Mouse (Mus musculus): ENCODE measurements around the gene Whrn. TPM values are rescaled to one million over a fixed set of nuclear protein-coding genes. Genes with fewer than 3 reads are reported as not detected.

The Whrn gene
- polyA plus RNA-seq, 1 experiment from 2014 or later, result 3.1 TPM

DNA sequence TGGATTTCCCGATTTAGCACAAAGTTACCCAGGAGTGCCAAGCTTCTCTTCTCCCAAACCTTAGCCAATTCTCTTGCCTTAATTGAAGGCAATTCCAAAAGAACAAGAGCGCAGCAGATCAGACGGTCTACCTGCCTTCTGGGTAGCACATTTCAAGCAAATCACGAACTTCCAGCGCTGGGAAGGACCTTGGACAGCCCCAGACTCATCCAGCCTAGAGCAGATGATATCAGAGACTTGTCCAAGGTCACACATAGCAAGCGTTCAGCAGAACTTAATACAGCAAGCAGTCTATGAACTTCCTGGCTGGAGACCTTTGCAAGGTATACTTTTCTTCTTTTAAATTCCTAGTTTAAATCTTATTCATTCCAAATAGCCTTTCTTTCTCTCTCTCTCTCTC is 4.3 kb downstream of the Whrn start:
- Histone ChIP-seq H3K9me3 (ENCODE audit: control insufficient read depth, low read length) (no peaks in the 10 kb centered on the region), H3K4me2 (ENCODE audit: low read length) (no peak overlapping the region)

GRCm38 (mm10) chr4:63490146-63490545 is 5.6 kb downstream of the Whrn start:
- peaks cover 18% of the 10 kb centered on the region for H3K27me3 ChIP-seq (ENCODE audit: control insufficient read depth, insufficient read depth, low read length)
- H3K9ac ChIP-seq (ENCODE audit: low read length), result no peak overlapping the region
- ATAC-seq (ENCODE audit: insufficient number of reproducible peaks, insufficient read depth, low FRiP score, low read depth), result no peak
- no peak overlapping the region for H3K4me3 ChIP-seq (ENCODE audit: control insufficient read depth in 1 of 2, insufficient read depth in 1 of 2, low read depth in 1 of 2, low read length in 2 of 2)
- no peaks in the 10 kb centered on the region for H3K9me3 ChIP-seq (ENCODE audit: control insufficient read depth, low read length)
- peaks cover 3 to 11% of the 10 kb centered on the region in 2 experiments; a peak in 2 of 4 replicates for H3K4me1 ChIP-seq (ENCODE audit: control insufficient read depth in 2 of 2, insufficient read depth in 2 of 2, low read length in 2 of 2)
- H3K4me2 ChIP-seq (ENCODE audit: low read length), result no peak overlapping the region
- H3K36me3 ChIP-seq (ENCODE audit: control insufficient read depth, insufficient read depth, low read length), result no peaks in the 10 kb centered on the region
- WGBS, result 74% methylated on average over 3 of the region's 3 CpGs
- H3K27ac ChIP-seq (replicated peaks in 1 of 2; ENCODE audit: control insufficient read depth in 1 of 2, insufficient read depth in 1 of 2, low read depth in 2 of 2, low read length in 2 of 2), result no peak overlapping the region

More for the DNA sequence above, 4.3 kb downstream of the Whrn start:
- Histone ChIP-seq H3K27me3 (ENCODE audit: control insufficient read depth, insufficient read depth, low read length) (peaks cover 20% of the 10 kb centered on the region), H3K4me3 (ENCODE audit: control insufficient read depth in 1 of 2, insufficient read depth in 1 of 2, low read depth in 1 of 2, low read length in 2 of 2) (no peak overlapping the region), H3K9ac (ENCODE audit: low read length) (no peak overlapping the region), H3K4me1 (ENCODE audit: control insufficient read depth in 2 of 2, insufficient read depth in 2 of 2, low read length in 2 of 2) (peaks cover 5 to 19% of the 10 kb centered on the region in 2 experiments; a peak in 3 of 4 replicates), H3K36me3 (ENCODE audit: control insufficient read depth, insufficient read depth, low read length) (no peaks in the 10 kb centered on the region), H3K27ac (replicated peaks in 1 of 2; ENCODE audit: control insufficient read depth in 1 of 2, insufficient read depth in 1 of 2, low read depth in 2 of 2, low read length in 2 of 2) (no peak overlapping the region)
- WGBS, result 71% methylated on average over 6 of the region's 6 CpGs
- no peak for ATAC-seq (ENCODE audit: insufficient number of reproducible peaks, insufficient read depth, low FRiP score, low read depth)

DNA sequence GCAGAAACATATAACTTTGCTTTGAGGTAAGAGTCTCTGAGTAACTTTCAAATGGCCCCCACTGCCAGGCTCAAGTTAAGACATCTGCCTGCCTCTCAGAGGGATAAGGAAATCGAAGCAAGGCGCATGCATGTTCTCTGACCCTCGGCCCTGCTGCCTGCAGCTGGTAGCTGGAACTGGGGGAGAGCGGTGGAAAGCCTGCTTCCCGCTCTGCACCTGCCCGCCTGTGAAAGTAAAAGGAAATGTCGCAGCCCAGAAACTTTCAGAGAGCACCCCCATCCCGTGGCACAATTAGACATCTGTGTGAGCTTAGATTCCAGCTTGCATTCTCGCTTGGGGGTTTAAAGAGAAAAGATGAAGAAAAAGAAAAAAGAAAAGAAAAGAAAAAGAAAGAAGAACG is 6.1 kb downstream of the Whrn start:
- ATAC-seq (ENCODE audit: insufficient number of reproducible peaks, insufficient read depth, low FRiP score, low read depth), result no peak
- Histone ChIP-seq H3K36me3 (ENCODE audit: control insufficient read depth, insufficient read depth, low read length) (no peaks in the 10 kb centered on the region), H3K4me2 (ENCODE audit: low read length) (no peak overlapping the region), H3K27me3 (ENCODE audit: control insufficient read depth, insufficient read depth, low read length) (peaks cover 13% of the 10 kb centered on the region), H3K9ac (ENCODE audit: low read length) (no peak overlapping the region), H3K4me3 (ENCODE audit: control insufficient read depth in 1 of 2, insufficient read depth in 1 of 2, low read depth in 1 of 2, low read length in 2 of 2) (no peak overlapping the region), H3K27ac (replicated peaks in 1 of 2; ENCODE audit: control insufficient read depth in 1 of 2, insufficient read depth in 1 of 2, low read depth in 2 of 2, low read length in 2 of 2) (no peak overlapping the region), H3K4me1 (ENCODE audit: control insufficient read depth in 2 of 2, insufficient read depth in 2 of 2, low read length in 2 of 2) (peaks cover 3 to 6% of the 10 kb centered on the region in 2 experiments; a peak in 2 of 4 replicates), H3K9me3 (ENCODE audit: control insufficient read depth, low read length) (no peaks in the 10 kb centered on the region)
- 86% methylated on average over 10 of the region's 10 CpGs for WGBS

DNA sequence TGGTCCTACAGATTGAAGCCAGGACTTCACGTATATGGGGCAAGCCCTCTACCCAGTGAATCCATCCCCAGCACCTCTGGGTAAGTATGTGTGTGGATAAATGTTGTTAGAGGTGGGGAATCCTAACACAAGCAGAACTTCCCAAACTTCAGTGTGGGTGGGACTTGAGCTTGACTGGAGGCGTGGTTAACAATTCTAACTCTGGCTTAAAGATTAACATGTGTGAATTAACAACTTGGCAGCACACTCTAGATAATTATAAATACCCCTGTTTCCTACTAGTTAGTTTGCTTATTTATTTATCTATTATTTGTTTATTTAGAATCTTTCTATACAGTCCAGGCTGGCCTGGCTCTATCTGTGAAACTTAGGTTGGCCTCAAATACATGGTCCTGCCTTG is 7.9 kb downstream of the Whrn start:
- no peak overlapping the region for H3K4me3 ChIP-seq (ENCODE audit: control insufficient read depth in 1 of 2, insufficient read depth in 1 of 2, low read depth in 1 of 2, low read length in 2 of 2)
- no peaks in the 10 kb centered on the region for H3K4me1 ChIP-seq (ENCODE audit: control insufficient read depth in 2 of 2, insufficient read depth in 2 of 2, low read length in 2 of 2)
- H3K27me3 ChIP-seq (ENCODE audit: control insufficient read depth, insufficient read depth, low read length), result 0 out of 2 replicates have a peak, but pooled peaks cover 7% of the 10 kb centered on the region
- no peaks in the 10 kb centered on the region for H3K9me3 ChIP-seq (ENCODE audit: control insufficient read depth, low read length)
- no peaks in the 10 kb centered on the region for H3K36me3 ChIP-seq (ENCODE audit: control insufficient read depth, insufficient read depth, low read length)
- WGBS, result 87% methylated on average over 2 of the region's 2 CpGs
- no peak overlapping the region for H3K9ac ChIP-seq (ENCODE audit: low read length)
- H3K4me2 ChIP-seq (ENCODE audit: low read length), result no peak overlapping the region
- H3K27ac ChIP-seq (replicated peaks in 1 of 2; ENCODE audit: control insufficient read depth in 1 of 2, insufficient read depth in 1 of 2, low read depth in 2 of 2, low read length in 2 of 2), result no peak overlapping the region
- ATAC-seq (ENCODE audit: insufficient number of reproducible peaks, insufficient read depth, low FRiP score, low read depth), result no peak

GRCm38 (mm10) chr4:63487256-63487655 is 8.5 kb downstream of the Whrn start:
- no peak overlapping the region for H3K4me2 ChIP-seq (ENCODE audit: low read length)
- no peak overlapping the region for H3K27ac ChIP-seq (replicated peaks in 1 of 2; ENCODE audit: control insufficient read depth in 1 of 2, insufficient read depth in 1 of 2, low read depth in 2 of 2, low read length in 2 of 2)
- no peaks in the 10 kb centered on the region for H3K36me3 ChIP-seq (ENCODE audit: control insufficient read depth, insufficient read depth, low read length)
- H3K4me3 ChIP-seq (ENCODE audit: control insufficient read depth in 1 of 2, insufficient read depth in 1 of 2, low read depth in 1 of 2, low read length in 2 of 2), result no peak overlapping the region
- H3K9ac ChIP-seq (ENCODE audit: low read length), result no peak overlapping the region
- H3K4me1 ChIP-seq (ENCODE audit: control insufficient read depth in 2 of 2, insufficient read depth in 2 of 2, low read length in 2 of 2), result no peaks in the 10 kb centered on the region
- no peak for ATAC-seq (ENCODE audit: insufficient number of reproducible peaks, insufficient read depth, low FRiP score, low read depth)
- no peaks in the 10 kb centered on the region for H3K9me3 ChIP-seq (ENCODE audit: control insufficient read depth, low read length)
- whole genome bisulfite sequencing, result 68% methylated on average over 6 of the region's 6 CpGs
- 0 out of 2 replicates have a peak, but pooled peaks cover under 1% of the 10 kb centered on the region for H3K27me3 ChIP-seq (ENCODE audit: control insufficient read depth, insufficient read depth, low read length)

GRCm38 (mm10) chr4:63486523-63486922 is 9.3 kb downstream of the Whrn start:
- H3K9ac ChIP-seq (ENCODE audit: low read length), result no peak overlapping the region

GRCm38 (mm10) chr4:63483741-63484140 is 12.1 kb downstream of the Whrn start:
- no peaks in the 10 kb centered on the region for H3K9me3 ChIP-seq (ENCODE audit: control insufficient read depth, low read length)
- no peak overlapping the region for H3K4me2 ChIP-seq (ENCODE audit: low read length)
- no peak for ATAC-seq (ENCODE audit: insufficient number of reproducible peaks, insufficient read depth, low FRiP score, low read depth)
- H3K27me3 ChIP-seq (ENCODE audit: control insufficient read depth, insufficient read depth, low read length), result no peaks in the 10 kb centered on the region
- no peaks in the 10 kb centered on the region for H3K36me3 ChIP-seq (ENCODE audit: control insufficient read depth, insufficient read depth, low read length)
- H3K4me1 ChIP-seq (ENCODE audit: control insufficient read depth in 2 of 2, insufficient read depth in 2 of 2, low read length in 2 of 2), result peaks cover 0 to 7% of the 10 kb centered on the region in 2 experiments; a peak in 2 of 4 replicates
- 75% methylated on average over 7 of the region's 7 CpGs for WGBS
- H3K4me3 ChIP-seq (ENCODE audit: control insufficient read depth in 1 of 2, insufficient read depth in 1 of 2, low read depth in 1 of 2, low read length in 2 of 2), result no peak overlapping the region
- H3K27ac ChIP-seq (replicated peaks in 1 of 2; ENCODE audit: control insufficient read depth in 1 of 2, insufficient read depth in 1 of 2, low read depth in 2 of 2, low read length in 2 of 2), result no peak overlapping the region
- H3K9ac ChIP-seq (ENCODE audit: low read length), result no peak overlapping the region

More at GRCm38 (mm10) chr4:63486523-63486922, 9.3 kb downstream of the Whrn start:
- WGBS, result 56% methylated on average over 4 of the region's 4 CpGs
- Histone ChIP-seq H3K27me3 (ENCODE audit: control insufficient read depth, insufficient read depth, low read length) (no peaks in the 10 kb centered on the region), H3K27ac (replicated peaks in 1 of 2; ENCODE audit: control insufficient read depth in 1 of 2, insufficient read depth in 1 of 2, low read depth in 2 of 2, low read length in 2 of 2) (no peak overlapping the region), H3K36me3 (ENCODE audit: control insufficient read depth, insufficient read depth, low read length) (no peaks in the 10 kb centered on the region), H3K4me2 (ENCODE audit: low read length) (no peak overlapping the region), H3K9me3 (ENCODE audit: control insufficient read depth, low read length) (no peaks in the 10 kb centered on the region), H3K4me1 (ENCODE audit: control insufficient read depth in 2 of 2, insufficient read depth in 2 of 2, low read length in 2 of 2) (no peaks in the 10 kb centered on the region), H3K4me3 (ENCODE audit: control insufficient read depth in 1 of 2, insufficient read depth in 1 of 2, low read depth in 1 of 2, low read length in 2 of 2) (no peak overlapping the region)
- no peak for ATAC-seq (ENCODE audit: insufficient number of reproducible peaks, insufficient read depth, low FRiP score, low read depth)

- Histone ChIP-seq H3K9ac (ENCODE audit: low read length) (no peak overlapping the region), H3K4me2 (ENCODE audit: low read length) (no peak overlapping the region), H3K4me3 (ENCODE audit: control insufficient read depth in 1 of 2, insufficient read depth in 1 of 2, low read depth in 1 of 2, low read length in 2 of 2) (no peak overlapping the region), H3K36me3 (ENCODE audit: control insufficient read depth, insufficient read depth, low read length) (no peaks in the 10 kb centered on the region), H3K27me3 (ENCODE audit: control insufficient read depth, insufficient read depth, low read length) (no peaks in the 10 kb centered on the region), H3K27ac (replicated peaks in 1 of 2; ENCODE audit: control insufficient read depth in 1 of 2, insufficient read depth in 1 of 2, low read depth in 2 of 2, low read length in 2 of 2) (no peak overlapping the region), H3K4me1 (ENCODE audit: control insufficient read depth in 2 of 2, insufficient read depth in 2 of 2, low read length in 2 of 2) (peaks cover 0 to 11% of the 10 kb centered on the region in 2 experiments; a peak in 2 of 4 replicates), H3K9me3 (ENCODE audit: control insufficient read depth, low read length) (no peaks in the 10 kb centered on the region)
- 52% methylated on average over 11 of the region's 11 CpGs for WGBS
- ATAC-seq (ENCODE audit: insufficient number of reproducible peaks, insufficient read depth, low FRiP score, low read depth), result no peak
These were observed 15.0 kb downstream of the Whrn start for GRCm38 (mm10) chr4:63480845-63481167.

Data from heart, embryonic 14.5 days (tissue).